Mouse (Mus musculus) regulatory T cell (primary cell): ENCODE results near the gene Srsf1.

Source experiments
- in situ Hi-C: fragments of 300-600 bp; cut with MboI, MseI; formaldehyde crosslinking; loops from one replicate; pipeline ENCODE4 v1.15.1; 2025; ENCODE audit warnings: high pct_unique_total_duplicates

The Srsf1 gene

DNA sequence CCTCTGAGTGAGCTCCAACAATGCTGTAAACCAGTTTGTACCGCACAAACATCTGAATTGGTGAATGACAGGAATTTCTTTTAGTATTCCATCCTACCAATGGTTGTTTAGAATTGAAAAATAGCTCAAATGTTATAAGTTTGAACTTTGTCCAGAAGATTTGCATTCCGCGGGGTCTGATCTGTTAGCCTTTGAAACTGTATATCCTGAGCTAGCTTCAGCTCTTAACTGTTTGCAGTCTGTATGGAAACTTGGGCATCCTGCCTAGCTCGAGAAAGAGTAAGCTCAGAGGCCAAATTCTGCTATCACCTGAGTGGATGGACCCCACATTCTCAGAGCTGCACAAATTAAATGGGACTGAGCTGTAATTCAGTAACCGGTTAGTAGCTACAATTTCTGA, 23.9 kb downstream of the Srsf1 start:
- in situ Hi-C loops: no loop called here

DNA sequence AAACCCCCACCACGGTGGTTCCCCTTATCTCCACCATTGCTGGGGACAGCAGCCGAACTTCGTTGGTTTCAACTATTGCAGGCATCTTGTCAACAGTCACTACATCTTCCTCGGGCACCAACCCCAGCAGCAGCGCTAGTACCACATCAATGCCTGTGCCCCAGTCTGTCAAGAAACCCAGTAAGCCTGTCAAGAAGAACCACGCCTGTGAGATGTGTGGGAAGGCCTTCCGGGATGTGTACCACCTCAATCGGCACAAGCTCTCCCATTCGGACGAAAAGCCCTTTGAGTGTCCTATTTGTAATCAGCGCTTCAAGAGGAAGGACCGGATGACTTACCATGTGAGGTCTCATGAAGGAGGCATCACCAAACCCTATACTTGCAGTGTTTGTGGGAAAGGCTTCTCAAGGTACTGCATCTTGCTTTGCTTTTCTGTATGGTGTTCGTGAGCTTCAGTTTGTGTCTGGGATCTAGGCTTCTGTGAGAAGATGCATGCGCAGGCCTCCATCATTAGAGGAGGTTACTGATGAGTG, 26.2 kb downstream of the Srsf1 start:
- in situ Hi-C loops: no loop called here

DNA sequence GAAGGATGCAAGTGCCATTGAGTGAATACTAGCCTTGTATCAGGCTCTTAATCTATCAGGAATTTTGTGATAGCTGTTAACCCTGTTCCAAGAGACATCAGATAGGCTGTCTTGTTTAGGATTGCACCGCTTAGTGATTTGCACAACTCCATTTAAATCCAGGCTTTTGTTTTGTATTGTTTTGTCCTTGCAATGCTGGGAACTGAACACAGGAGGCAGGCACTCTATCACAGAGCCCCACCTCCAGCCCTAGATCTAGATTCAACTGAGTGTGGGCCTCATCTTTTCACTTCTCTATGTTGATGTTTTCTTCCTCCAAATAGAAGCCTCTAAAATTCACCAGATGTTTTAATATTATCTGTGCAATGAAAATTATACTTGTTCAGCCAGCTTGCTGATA, 28.5 kb downstream of the Srsf1 start:
- in situ Hi-C loops: no loop called here

DNA sequence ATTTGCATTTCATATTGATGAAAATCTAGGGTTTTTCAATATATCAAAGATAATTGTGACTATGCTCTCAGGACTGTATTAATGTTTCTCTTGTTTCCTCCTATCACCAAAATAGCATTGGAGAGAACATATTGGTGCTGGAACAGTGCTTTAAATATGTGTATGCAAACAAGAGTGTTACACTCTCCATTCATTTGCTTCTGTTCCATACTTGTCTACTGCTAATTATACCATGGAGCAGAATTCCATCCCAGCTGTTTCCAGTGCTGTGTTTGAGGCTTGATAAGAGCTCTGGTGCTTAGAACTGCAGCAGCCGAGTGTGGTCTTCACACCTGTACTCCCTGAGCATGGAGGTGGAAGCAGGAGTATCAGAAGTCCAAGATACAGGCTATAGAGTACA, 29.2 kb downstream of the Srsf1 start:
- in situ Hi-C loops: no loop called here

DNA sequence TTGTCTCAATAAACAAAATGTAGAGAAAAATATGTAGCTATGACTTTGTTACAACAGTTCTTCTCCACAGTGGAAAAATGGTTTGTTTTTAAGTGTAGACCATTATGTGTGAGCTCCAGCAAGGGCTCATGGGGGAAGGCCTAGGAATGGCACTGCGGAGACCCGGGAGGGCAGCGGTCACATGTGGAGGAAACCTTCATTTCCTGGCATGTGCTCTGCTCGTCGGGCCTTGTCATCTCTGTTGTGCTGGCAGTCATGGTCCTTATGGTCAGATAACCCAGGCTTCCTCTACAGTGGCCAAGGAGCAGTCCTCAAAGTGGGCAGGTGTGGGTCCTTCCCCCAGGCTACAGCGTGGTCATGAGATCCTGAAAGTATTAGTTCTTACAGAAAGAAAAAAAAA, 36.5 kb downstream of the Srsf1 start:
- in situ Hi-C loops: no loop called here

DNA sequence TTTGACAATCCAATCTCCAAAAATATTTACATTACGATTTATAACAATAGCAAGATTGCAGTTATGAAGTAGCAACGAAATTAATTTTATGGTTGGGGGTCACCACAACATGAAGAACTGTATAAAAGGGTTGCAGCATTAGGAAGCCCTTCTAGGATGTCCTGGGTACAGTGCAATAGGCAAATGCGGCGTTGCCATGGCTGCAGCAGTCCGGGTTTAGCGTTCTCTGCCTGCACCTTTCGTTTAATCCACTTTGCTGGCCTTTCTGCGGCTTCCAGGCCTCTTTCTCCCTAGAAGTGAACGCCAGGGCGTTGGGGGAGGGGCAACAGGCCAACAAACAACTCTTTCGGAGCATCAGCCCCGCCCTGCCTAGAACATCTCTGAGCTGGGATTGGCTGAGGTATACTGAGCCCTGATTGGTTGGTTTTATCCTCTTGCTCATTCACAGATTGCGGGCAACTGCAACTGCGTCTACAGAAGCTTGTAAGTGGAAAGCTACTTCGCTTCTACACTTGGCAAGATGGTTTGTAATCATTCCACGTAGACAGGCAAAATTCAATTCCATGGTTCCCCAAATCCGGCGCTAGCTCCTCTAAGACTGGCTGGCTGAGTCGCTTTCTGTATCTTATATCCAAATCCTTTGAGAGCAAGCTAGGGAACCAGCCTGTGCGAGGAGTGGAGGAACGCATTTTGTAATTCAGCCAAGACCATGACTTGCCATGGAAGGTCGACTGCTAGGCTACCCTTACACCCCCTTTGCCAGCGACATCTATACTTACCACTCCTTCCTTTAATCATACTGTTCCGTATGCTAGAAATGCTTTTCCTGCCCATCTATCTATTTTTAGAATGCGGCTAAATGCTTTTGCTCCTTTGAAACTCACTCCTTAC, 39.8 kb downstream of the Srsf1 start:
- in situ Hi-C loops: no loop called here

DNA sequence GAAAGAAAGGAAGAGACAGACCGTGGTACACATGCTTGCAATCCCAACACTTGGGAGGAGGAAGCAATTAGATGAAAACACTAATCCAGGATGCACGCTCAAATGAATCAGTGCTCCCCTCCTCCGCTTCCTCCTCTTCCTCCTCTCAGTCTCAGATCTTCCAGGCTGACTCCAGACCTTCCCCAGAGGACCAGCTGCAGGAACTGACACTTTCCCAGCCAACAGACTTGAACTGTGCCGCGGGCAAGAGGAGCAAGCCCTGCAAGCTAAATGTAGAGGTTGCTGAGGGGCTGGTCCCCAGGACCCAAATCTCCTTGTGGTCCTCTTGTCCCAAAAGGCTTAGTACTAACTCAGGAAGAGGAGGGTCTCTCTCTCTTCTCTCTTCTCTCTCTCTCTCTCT, 42.0 kb downstream of the Srsf1 start:
- in situ Hi-C loops: no loop called here

DNA sequence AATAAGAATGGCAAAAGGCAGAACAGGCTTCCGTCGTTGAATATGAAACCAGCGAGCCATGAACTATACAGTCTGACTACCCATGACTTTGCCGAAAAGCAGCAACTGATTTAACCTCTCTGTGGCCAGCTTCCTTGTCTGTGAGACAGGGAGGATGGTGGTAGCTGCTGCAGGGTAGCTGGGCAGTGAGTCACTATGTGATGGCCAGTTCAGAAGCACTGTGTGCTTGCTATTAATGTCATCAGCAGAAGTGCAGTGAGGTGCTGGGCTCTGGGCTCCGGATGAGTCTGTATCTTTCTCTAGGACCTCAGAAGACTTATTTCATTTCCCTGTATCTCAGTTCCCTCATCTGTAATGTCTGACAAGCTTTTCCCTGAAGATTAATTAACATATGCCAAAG, 43.1 kb downstream of the Srsf1 start:
- in situ Hi-C loops: no loop called here

DNA sequence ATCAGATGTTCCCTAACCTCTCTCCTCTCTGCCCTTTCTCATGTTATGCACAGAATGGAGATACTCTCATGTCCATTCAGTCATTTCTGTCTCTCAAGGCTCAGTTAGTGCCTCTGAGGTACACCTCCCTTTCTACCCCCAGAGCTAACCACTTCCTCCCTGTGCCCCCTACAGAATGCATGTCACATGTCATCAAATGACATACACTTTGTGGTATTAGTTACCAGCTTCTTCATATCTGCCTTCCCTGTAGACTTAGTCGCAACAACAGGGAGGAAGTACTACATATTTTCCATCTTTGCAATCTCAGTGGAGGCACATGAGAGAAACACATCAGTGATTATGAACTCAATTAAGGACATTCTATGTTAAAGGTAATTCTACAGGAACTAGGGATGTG, 44.8 kb downstream of the Srsf1 start:
- in situ Hi-C loops: no loop called here

DNA sequence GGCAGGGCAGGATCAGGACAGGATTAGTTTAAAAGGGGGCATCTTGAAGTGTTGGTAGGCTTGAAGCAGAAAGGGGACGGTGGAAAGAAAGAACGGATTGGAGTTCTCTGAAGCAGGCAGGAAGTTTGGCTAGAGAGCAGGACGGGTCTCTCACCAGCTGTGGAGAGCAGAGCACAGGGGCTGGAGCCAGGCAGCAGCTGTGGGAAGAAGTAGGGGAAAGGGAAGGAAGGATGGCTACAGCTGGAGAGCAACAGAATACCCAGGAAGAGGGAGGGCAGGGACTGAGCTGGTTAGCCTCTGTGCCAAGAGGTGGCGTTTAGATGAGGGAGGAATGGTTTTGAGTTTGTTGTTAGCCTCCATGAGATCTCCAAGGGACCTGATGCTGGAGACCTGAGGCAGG, 50.0 kb downstream of the Srsf1 start:
- in situ Hi-C loops: no loop called here

DNA sequence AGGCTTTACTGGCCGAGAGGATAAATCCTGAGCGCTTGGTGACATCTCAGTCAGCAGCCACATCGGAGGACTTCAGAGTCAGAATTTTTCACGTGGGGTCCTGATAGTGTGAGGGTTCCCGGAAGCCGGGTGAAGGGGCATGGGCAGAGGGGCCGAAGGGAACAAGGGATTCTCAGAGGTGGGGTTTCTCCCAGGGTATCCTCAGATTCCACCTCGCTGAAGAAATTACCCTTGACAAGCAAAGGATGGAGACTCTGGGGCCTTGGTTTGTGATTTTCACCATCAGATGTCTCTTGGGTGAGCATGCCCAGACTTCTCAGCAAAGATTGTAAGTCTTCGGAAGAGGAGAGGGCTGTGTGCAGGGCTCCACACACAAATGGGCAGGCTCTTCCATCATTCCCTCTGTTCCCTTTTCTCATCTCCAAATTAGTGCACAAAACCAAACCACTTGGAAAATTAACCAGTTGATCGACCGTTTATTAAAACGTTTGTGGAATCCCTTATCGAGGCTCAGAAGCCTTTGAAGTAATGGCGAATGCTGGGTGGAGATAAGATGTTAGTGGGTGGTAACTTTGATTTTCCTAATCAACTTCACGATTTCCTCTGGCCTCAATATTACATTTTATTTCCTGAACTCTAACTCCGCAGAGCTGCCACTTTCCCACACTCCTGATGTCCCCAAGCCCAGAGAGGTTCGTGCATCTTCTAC, 51.0 kb downstream of the Srsf1 start, which contains the start of gene Cuedc1:
Gene Cuedc1 (plus strand): TSS at position 38 of the 709 bp plus-strand sequence.
- in situ Hi-C loops: no loop called here

DNA sequence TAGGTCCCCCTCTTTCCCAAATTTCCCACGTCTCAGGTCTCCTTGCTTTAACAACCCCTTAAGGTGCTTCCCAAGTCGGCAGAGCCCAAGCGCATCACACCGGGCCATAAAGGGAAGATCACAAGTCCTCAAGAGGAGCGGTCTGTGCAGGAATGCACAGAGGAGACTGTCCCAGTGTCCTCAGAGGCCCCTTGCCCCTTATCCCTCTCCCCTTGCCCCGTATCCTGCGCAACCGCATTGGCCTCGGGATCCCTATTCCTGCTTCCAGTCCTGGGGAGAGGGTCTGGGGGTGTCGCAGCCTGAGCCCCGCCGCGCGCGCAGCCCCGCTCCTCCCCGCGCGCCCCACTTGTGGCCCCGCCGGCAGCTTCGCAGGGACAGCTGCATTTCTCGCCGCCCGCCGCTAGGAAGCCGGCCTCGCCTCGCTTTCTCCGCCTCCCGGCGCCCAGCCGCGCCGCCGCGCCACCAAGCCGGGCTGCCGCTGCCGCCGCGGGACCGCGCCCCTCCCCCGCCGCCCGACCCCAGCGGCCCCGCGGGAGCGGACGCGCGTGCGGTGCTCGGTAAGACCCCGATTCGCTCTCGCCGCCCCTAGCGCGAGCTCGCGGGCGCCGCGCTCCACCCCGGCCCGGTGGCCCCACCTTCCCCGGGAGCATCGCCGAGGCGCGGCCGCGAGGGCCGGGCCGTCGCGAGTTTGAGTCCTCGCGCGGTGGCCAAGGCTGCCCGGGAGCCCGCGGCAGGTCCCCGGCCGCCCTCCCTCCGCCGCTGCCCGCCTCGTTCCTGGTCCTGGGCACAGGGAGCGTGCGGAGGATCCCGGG, 51.8 kb downstream of the Srsf1 start:
- in situ Hi-C loops: no loop called here

DNA sequence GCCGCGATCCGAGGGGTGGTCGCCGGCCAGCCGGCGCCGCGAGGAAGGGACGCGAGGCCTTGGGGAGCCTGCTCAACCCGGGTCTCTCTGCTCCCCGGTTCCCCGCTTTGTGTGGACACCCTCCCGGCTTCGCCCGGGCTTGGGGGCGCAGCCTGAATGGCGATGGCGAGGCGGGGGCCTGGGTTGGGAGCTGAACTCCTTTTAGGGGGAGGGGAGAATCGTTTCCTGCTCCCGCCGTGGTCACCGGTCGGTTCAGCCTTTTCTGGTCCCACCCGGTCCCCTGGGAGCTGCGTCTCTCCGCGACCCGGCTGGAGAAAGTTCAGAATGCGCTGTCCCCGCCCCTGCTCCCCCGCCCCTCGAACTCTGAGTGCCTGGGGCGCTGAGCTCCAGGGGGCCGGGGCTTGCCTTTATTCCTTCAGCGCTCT, 52.4 kb downstream of the Srsf1 start:
- in situ Hi-C loops: no loop called here

DNA sequence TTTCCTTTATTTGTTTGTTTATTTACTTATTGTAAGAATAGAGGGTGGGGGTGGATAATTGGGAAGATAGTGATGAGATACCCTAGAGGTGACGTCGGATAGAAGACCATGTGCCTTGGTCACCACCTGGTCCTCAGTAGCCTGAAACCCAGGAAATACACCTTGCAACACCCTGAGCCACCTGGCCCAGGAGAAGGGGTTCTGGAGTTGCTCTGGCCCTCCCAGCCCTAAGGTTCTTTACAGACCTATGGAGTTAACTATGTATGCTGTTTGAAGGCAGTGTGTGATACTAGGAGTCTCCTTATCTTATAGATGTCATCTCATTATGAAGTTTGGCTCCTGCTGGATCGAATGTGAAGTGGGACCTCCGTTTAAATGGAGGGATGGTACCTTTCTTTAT, 53.0 kb downstream of the Srsf1 start:
- in situ Hi-C loops: no loop called here
